Mouse (Mus musculus) midbrain, embryonic 12.5 days (tissue): ENCODE measurements around the gene Nfkbil1. TPM values are rescaled to one million over a fixed set of nuclear protein-coding genes. Genes with fewer than 3 reads are reported as not detected.

Source experiments
- ATAC-seq: fragments of 200-750 bp; cut with Nextera tagmentation; 2 replicates; pipeline ENCODE4 v1.8.0; 2017; ENCODE audit warnings: low read depth, moderate TSS enrichment, moderate library complexity; ENCODE audit not compliant: low FRiP score
- H3K27ac ChIP-seq: fragments of 300-500 bp; sonication (generic); replicated peaks from 2 replicates; pipeline ENCODE4 v1.5.1; 2016; ENCODE audit warnings: mild to moderate bottlenecking
- H3K27me3 ChIP-seq: fragments of 300-500 bp; sonication (generic); 2 replicates; pipeline ENCODE4 v1.6.1; 2016; ENCODE audit warnings: mild to moderate bottlenecking
- H3K36me3 ChIP-seq: fragments of 300-500 bp; sonication (generic); 2 replicates; pipeline ENCODE4 v1.6.1; 2016
- H3K4me1 ChIP-seq: fragments of 300-500 bp; sonication (generic); 2 replicates; pipeline ENCODE4 v1.6.1; 2016
- H3K4me2 ChIP-seq: fragments of 300-500 bp; sonication (generic); replicated peaks from 2 replicates; pipeline ENCODE4 v1.6.1; 2016; ENCODE audit warnings: mild to moderate bottlenecking, moderate library complexity
- H3K4me3 ChIP-seq: fragments of 300-500 bp; sonication (generic); 2 replicates; pipeline ENCODE4 v1.5.1; 2016; ENCODE audit warnings: mild to moderate bottlenecking
- H3K9ac ChIP-seq: fragments of 300-500 bp; sonication (generic); replicated peaks from 2 replicates; pipeline ENCODE4 v1.6.1; 2016; ENCODE audit warnings: mild to moderate bottlenecking, moderate library complexity
- H3K9me3 ChIP-seq: fragments of 300-500 bp; sonication (generic); 2 replicates; pipeline ENCODE4 v1.6.1; 2016; ENCODE audit warnings: mild to moderate bottlenecking
- WGBS: fragments of 180-500 bp; shearing (Covaris S2); methylation state at CpG from one replicate; pipeline ENCODE4 v1.1.7; 2016; 5-methylcytosine and 5-hydroxymethylcytosine counted together
- polyA plus RNA-seq: library from polyadenylated mRNA; unstranded; fragments of >200 nt; fragmentation: Nextera tagmentation; extraction: Ambion mirVana; gene quantifications from 2 replicates; pipeline ENCODE4 v1.2.1, GENCODE M21; 2016

The Nfkbil1 gene
- polyA plus RNA-seq, 1 experiment from 2014 or later: 10.9 TPM

DNA sequence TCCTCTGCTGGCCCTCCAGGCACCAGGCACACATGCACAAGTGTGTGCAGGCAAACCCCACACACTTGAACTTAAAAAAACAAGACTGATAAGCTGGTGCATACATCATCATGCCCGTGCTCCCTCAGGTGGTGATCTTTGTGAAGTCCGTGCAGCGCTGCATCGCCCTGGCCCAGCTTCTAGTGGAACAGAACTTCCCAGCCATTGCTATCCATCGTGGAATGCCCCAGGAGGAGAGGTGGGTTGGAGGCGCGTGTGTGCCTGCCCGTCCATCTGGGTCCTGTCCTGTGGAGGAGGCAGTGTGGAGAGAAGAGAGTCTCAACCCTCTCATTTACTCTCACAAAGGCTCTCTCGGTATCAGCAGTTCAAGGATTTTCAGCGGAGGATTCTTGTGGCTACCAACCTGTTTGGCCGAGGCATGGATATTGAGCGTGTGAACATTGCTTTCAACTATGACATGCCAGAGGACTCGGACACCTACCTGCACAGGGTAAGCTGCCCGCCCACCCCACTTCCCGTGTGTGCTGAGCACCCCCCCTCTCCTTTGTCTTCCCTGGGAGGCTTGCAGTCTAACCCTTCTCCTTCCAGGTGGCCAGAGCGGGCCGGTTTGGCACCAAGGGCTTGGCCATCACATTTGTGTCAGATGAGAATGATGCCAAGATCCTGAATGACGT, 17.2 kb upstream of the Nfkbil1 start:
- peaks cover 67% of the 10 kb centered on the region for H3K36me3 ChIP-seq
- no peak overlapping the region for H3K4me3 ChIP-seq
- no peaks in the 10 kb centered on the region for H3K9me3 ChIP-seq
- peaks cover 2% of the 10 kb centered on the region for H3K4me1 ChIP-seq
- H3K9ac ChIP-seq: no peak overlapping the region
- peaks cover 11% of the 10 kb centered on the region; the same call in 1 of the 2 replicates for H3K27me3 ChIP-seq
- no peak for ATAC-seq
- no peak overlapping the region for H3K4me2 ChIP-seq
- no peak overlapping the region for H3K27ac ChIP-seq
- WGBS: 88% methylated on average over 18 of the region's 18 CpGs

DNA sequence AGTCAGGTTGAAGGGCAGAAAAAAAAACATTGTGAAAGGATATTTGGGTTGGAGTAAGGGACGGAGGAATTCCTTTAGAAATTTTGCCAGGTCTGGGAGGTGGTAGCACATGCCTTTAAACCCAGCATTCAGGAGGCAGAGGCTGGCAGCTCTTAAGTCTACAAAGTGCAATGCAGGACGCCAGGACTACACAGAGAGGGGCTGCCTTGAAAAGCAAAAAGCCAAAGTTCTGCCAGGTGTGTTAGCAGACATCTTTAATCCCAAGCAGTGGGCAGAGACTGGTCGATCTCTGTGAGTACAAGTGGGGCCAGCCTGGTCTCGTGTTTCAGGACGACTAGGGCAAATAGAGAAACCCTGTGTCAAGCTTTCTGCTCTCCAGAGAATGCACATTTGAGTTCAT, 16.4 kb upstream of the Nfkbil1 start:
- ATAC-seq: no peak
- H3K4me1 ChIP-seq: peaks cover 9% of the 10 kb centered on the region
- 85% methylated on average over 5 of the region's 5 CpGs for WGBS
- no peak overlapping the region for H3K4me2 ChIP-seq
- no peak overlapping the region for H3K9ac ChIP-seq
- H3K4me3 ChIP-seq: no peak overlapping the region
- peaks cover 75% of the 10 kb centered on the region for H3K36me3 ChIP-seq
- peaks cover 5% of the 10 kb centered on the region; the same call in 1 of the 2 replicates for H3K27me3 ChIP-seq
- H3K27ac ChIP-seq: no peak overlapping the region
- H3K9me3 ChIP-seq: no peaks in the 10 kb centered on the region

DNA sequence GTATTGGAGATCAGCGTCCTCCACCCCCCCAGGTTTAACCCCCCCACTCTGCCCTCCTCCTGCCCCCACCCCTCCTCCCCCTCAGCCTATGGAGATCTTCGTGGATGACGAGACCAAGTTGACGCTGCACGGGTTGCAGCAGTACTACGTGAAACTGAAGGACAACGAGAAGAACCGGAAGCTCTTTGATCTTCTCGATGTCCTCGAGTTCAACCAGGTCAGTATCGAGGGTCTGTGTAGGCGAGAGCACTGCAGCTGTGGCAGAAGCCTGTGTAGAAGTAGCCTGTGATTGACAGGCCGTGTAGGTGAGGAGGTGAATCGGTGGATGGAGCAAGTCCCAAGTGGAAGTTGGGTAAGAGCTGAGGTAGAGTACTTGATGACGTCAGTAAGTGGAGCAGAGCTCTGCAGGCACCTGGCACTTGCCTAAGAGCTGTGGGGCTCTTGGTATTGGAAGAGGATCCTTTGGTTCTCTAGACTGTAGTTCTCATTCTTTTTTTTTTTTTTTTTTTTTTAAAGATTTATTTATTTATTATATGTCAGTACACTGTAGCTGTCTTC, 15.6 kb upstream of the Nfkbil1 start:
- no peak overlapping the region for H3K9ac ChIP-seq
- peaks cover 14% of the 10 kb centered on the region for H3K4me1 ChIP-seq
- H3K9me3 ChIP-seq: no peaks in the 10 kb centered on the region
- peaks cover 83% of the 10 kb centered on the region for H3K36me3 ChIP-seq
- no peak overlapping the region for H3K4me3 ChIP-seq
- WGBS: 87% methylated on average over 15 of the region's 15 CpGs
- no peaks in the 10 kb centered on the region for H3K27me3 ChIP-seq
- H3K27ac ChIP-seq: no peak overlapping the region
- H3K4me2 ChIP-seq: no peak overlapping the region
- ATAC-seq: no peak

GRCm38 (mm10) chr17:35250348-35251120, 14.9 kb upstream of the Nfkbil1 start:
- Histone ChIP-seq H3K4me3 (no peak overlapping the region), H3K36me3 (peaks cover 90% of the 10 kb centered on the region), H3K4me1 (peaks cover 21% of the 10 kb centered on the region), H3K9ac (no peak overlapping the region), H3K9me3 (no peaks in the 10 kb centered on the region), H3K4me2 (no peak overlapping the region), H3K27me3 (no peaks in the 10 kb centered on the region), H3K27ac (no peak overlapping the region)
- ATAC-seq: no peak
- 92% methylated on average over 3 of the region's 3 CpGs for WGBS

- peaks cover 30% of the 10 kb centered on the region for H3K4me1 ChIP-seq
- H3K27me3 ChIP-seq: no peaks in the 10 kb centered on the region
- H3K27ac ChIP-seq: no peak overlapping the region
- ATAC-seq: no peak
- H3K36me3 ChIP-seq: peaks cover 99% of the 10 kb centered on the region
- 89% methylated on average over 19 of the region's 19 CpGs for WGBS
- H3K9ac ChIP-seq: no peak overlapping the region
- no peak overlapping the region for H3K4me3 ChIP-seq
- no peak overlapping the region for H3K4me2 ChIP-seq
- H3K9me3 ChIP-seq: no peaks in the 10 kb centered on the region
These were observed 14.0 kb upstream of the Nfkbil1 start for GRCm38 (mm10) chr17:35249451-35250197.

GRCm38 (mm10) chr17:35248986-35249385, 13.4 kb upstream of the Nfkbil1 start:
- H3K4me2 ChIP-seq: no peak overlapping the region
- WGBS: 92% methylated on average over 14 of the region's 14 CpGs
- no peak for ATAC-seq
- peaks cover 37% of the 10 kb centered on the region for H3K4me1 ChIP-seq
- peaks cover 99% of the 10 kb centered on the region for H3K36me3 ChIP-seq
- H3K4me3 ChIP-seq: no peak overlapping the region
- H3K27me3 ChIP-seq: no peaks in the 10 kb centered on the region
- H3K9me3 ChIP-seq: no peaks in the 10 kb centered on the region
- no peak overlapping the region for H3K9ac ChIP-seq
- H3K27ac ChIP-seq: no peak overlapping the region

DNA sequence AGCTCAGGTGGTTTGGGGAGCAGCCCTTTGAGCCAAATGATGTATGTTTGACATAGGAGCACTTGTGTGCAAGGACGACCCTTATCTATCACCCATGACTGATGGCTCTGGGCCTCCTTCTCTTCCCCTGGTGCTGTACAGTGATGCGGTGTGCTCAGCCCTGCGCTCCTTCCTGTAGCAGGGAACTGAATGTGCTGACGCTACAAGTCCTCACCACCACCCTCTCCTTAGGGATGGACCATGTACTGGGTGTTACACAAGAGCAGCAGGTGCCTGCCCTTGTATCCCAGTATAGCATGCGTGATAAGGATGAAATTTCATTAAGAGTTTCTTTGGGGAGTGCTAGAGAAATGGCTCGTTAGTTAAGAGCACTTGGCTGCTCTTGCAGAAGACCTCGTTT, 11.6 kb upstream of the Nfkbil1 start:
- Histone ChIP-seq H3K4me2 (no peak overlapping the region), H3K27ac (no peak overlapping the region), H3K9ac (no peak overlapping the region), H3K36me3 (peaks cover 91% of the 10 kb centered on the region), H3K4me3 (no peak overlapping the region), H3K4me1 (peaks cover 46% of the 10 kb centered on the region), H3K27me3 (no peaks in the 10 kb centered on the region), H3K9me3 (no peaks in the 10 kb centered on the region)
- no peak for ATAC-seq
- WGBS: 89% methylated on average over 7 of the region's 7 CpGs

DNA sequence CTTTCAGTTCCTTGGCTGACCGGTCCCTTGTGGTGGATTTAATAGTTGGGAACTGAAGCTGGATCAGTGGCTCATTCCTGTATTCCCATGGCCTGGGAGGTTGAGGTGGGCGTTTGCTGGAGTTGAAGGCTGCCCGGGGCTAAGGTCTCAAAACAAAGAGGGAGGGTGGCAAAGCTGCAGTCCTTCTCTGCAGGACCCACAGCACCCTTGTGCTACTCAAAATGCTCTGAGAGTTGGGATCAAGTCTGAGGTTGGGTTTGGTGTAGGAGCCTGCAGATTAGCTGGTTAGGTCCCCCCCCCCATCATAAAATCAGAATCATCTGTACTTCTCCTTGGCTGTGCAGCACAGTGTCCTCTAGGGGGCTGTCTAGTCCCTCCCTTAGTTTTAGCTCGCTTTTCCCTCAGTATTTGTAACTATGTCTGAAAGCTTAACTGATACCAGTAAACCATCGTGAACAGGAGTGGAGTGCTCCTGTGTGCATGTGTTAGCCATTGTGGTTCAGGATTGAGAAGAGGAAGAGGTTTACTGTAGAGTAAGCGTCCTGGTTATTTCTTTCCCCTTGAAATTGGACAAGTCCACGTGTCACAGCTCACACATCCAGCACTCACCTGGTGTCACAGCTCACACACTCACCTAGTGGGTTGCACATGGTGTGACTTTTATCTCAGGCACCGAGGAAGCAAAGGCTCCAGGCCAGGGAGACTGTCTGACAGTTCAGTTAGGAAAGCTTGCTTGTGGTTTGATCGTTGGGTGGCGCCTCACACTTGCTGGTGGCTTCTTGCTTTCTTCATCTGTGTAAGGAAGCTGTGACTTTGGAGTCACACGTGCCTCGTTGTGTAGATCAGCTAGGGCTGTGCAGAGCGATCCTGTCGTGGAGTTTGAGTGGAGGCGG, 10.4 kb upstream of the Nfkbil1 start:
- Histone ChIP-seq H3K9ac (peak overlapping the region; percentile 100; the same call in 1 of the 2 replicates), H3K27ac (no peak overlapping the region), H3K4me2 (peak overlapping the region; percentile 89), H3K36me3 (peaks cover 81% of the 10 kb centered on the region), H3K9me3 (no peaks in the 10 kb centered on the region), H3K27me3 (no peaks in the 10 kb centered on the region), H3K4me1 (peaks cover 47% of the 10 kb centered on the region), H3K4me3 (peak overlapping the region; percentile 97; the same call in 1 of the 2 replicates)
- 87% methylated on average over 15 of the region's 15 CpGs for WGBS
- no peak for ATAC-seq

DNA sequence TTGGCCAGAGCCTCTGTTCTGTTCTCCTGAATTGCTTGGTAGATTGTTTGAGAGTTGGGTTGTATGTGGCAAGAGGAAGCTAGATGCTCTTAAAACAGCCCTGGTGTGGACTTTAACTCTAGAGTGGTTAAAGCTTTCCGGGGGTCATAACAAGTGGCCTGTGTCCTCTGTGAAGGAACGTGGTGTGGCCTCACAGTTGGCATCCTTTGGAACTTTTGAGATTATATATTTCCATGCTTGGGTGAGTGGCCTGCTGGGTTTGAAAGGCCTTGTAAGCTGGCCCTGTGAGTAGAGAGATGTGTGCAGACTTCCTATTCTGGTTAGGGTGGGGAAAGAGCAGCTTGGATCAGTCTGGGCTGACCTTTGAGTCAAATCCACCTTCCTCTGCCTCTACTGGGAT, 9.4 kb upstream of the Nfkbil1 start:
- Histone ChIP-seq H3K4me1 (peaks cover 57% of the 10 kb centered on the region), H3K27ac (no peak overlapping the region), H3K4me2 (peak overlapping the region; percentile 89), H3K4me3 (peak overlapping the region; percentile 97), H3K9me3 (no peaks in the 10 kb centered on the region), H3K36me3 (peaks cover 71% of the 10 kb centered on the region), H3K27me3 (no peaks in the 10 kb centered on the region), H3K9ac (peak overlapping the region; percentile 100)
- WGBS: 74% methylated on average over 2 of the region's 2 CpGs
- ATAC-seq: no peak

GRCm38 (mm10) chr17:35243086-35243485, 7.5 kb upstream of the Nfkbil1 start:
- ATAC-seq: no peak
- H3K27me3 ChIP-seq: no peaks in the 10 kb centered on the region
- peak overlapping the region; percentile 98 for H3K27ac ChIP-seq
- peaks cover 57% of the 10 kb centered on the region for H3K4me1 ChIP-seq
- WGBS: 4% methylated on average over 16 of the region's 16 CpGs
- H3K9me3 ChIP-seq: no peaks in the 10 kb centered on the region
- peaks cover 52% of the 10 kb centered on the region for H3K36me3 ChIP-seq
- H3K4me3 ChIP-seq: peak overlapping the region; percentile 97
- H3K9ac ChIP-seq: peak overlapping the region; percentile 100
- peak overlapping the region; percentile 89 for H3K4me2 ChIP-seq
